Mouse (Mus musculus): ENCODE measurements around the gene Defb20. TPM values are rescaled to one million over a fixed set of nuclear protein-coding genes. Genes with fewer than 3 reads are reported as not detected.

Defb20 gene
- polyA plus RNA-seq, 1 experiment from 2014 or later: not detected

DNA sequence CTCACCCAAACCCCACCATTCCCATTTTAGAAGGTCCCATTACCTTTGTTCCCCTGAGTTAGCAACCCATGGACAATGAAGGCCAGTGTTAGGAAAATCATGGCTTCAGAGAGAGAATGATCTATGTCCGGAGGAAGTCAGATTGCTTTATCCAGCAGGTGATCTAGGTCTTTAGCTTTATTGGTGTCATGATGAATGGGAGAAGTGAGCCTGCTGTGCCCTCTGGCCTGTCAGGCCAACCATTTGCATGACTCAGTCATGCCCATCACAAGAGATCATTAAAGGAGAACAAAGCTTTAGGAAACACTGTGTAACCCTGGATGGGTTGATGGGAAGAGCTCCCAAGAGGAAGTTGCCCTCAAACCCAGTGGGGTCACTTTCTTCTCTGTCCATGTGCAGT, 34.7 kb downstream of the Defb20 start, which contains the start of gene Defb26:
Gene Defb26, minus strand, starts transcription at position 101 of the 400 bp plus-strand sequence.
- H3K27me3 ChIP-seq (ENCODE audit: low read depth, poor library complexity, severe bottlenecking): no peaks in the 10 kb centered on the region
- WGBS: 85% methylated on average over 1 of the region's 1 CpGs
- no peak for DNase-seq (ENCODE audit: low spot score)

DNA sequence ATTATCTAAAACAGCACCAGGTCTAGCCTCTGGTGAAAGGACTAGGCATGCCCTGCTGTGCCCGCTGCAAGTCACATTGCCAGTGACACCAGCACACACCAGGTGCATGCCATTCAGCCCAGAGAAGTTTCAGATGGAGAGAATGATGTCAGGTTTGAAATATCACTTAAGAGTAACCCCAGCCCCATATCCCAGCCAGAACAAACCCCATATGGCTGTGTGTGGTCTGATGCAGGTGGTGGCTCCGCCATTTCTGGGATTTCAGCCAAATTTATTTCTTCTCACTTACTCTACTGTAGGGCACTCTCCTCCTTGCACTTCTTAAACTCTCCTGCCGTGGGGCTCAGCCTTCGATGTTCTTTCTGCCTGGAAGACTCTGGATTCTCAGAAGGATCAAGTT, 39.2 kb downstream of the Defb20 start:
- DNase-seq (ENCODE audit: low spot score): no peak
- H3K27me3 ChIP-seq (ENCODE audit: low read depth, poor library complexity, severe bottlenecking): no peaks in the 10 kb centered on the region
- 83% methylated on average over 4 of the region's 4 CpGs for WGBS

More for the DNA sequence above, 34.7 kb downstream of the Defb20 start, which contains the start of gene Defb26:
- Histone ChIP-seq H3K4me1 (no peaks in the 10 kb centered on the region), H3K9me3 (replicated peaks) (no peaks in the 10 kb centered on the region), H3K4me3 (no peak within 1 kb of the TSS), H3K36me3 (no peaks in the 10 kb centered on the region), H3K27ac (no peak within 1 kb of the TSS)

DNA sequence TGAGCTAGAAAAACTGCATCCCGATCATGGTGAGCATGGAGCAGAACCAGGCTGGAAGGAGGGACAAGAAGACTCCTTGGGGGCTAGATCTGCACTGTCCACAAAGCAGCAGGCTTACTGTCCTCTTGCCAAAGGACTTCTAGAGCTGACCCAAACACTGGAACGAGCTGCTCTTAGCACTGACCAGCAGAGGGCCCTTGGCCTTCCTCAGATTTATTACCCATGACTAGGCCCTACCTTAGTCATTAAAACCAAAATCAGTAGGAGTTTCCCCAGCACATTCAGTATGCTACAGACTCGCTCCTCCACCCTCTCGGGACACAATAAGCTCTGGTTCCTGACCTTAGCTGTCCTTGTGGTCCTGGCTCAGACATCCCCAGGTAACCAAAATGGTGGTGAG, 41.1 kb downstream of the Defb20 start, which contains the start of gene Defb28:
Gene Defb28, plus strand, starts transcription at position 275 of the 400 bp plus-strand sequence.
- WGBS: 81% methylated on average over 4 of the region's 4 CpGs
- Histone ChIP-seq H3K36me3 (no peaks in the 10 kb centered on the region), H3K27ac (no peak within 1 kb of the TSS), H3K9me3 (replicated peaks) (no peaks in the 10 kb centered on the region), H3K27me3 (ENCODE audit: low read depth, poor library complexity, severe bottlenecking) (no peaks in the 10 kb centered on the region), H3K4me1 (no peaks in the 10 kb centered on the region), H3K4me3 (no peak within 1 kb of the TSS)
- DNase-seq (ENCODE audit: low spot score): no peak

More for the DNA sequence above, 39.2 kb downstream of the Defb20 start:
- Histone ChIP-seq H3K36me3 (no peaks in the 10 kb centered on the region), H3K4me3 (no peak overlapping the region), H3K27ac (no peak overlapping the region), H3K9me3 (replicated peaks) (no peaks in the 10 kb centered on the region), H3K4me1 (no peaks in the 10 kb centered on the region)

Other genes starting within 250 kb of the Defb20 start
- 31.2 and 37.1 TPM in 2 replicates for gene Tbc1d20, start 183.2 kb upstream of the Defb20 start, polyA plus RNA-seq (2016; fragmentation: Nextera tagmentation; extraction: Ambion mirVana)
- gene Rbck1, start 144.4 kb upstream of the Defb20 start, polyA plus RNA-seq (2016; fragmentation: Nextera tagmentation; extraction: Ambion mirVana): 85.8 and 92.6 TPM in 2 replicates
- 2.6 and 3.2 TPM in 2 replicates for gene Trib3, start 133.0 kb upstream of the Defb20 start, polyA plus RNA-seq (2016; fragmentation: Nextera tagmentation; extraction: Ambion mirVana)
- 0.59 and 1.4 TPM in 2 replicates for gene Nrsn2, start 100.4 kb upstream of the Defb20 start, polyA plus RNA-seq (2016; fragmentation: Nextera tagmentation; extraction: Ambion mirVana)
- 9.9 and 11.8 TPM in 2 replicates for gene Sox12, start 79.0 kb upstream of the Defb20 start, polyA plus RNA-seq (2016; fragmentation: Nextera tagmentation; extraction: Ambion mirVana)
- 64.9 and 67.2 TPM in 2 replicates for gene Zcchc3, start 62.0 kb upstream of the Defb20 start, polyA plus RNA-seq (2016; fragmentation: Nextera tagmentation; extraction: Ambion mirVana)
- 0.40 and 0.61 TPM in 2 replicates for gene 6820408C15Rik, start 61.5 kb upstream of the Defb20 start, polyA plus RNA-seq (2016; fragmentation: Nextera tagmentation; extraction: Ambion mirVana)
- gene Defb23, start 12.4 kb upstream of the Defb20 start, polyA plus RNA-seq (2016; fragmentation: Nextera tagmentation; extraction: Ambion mirVana): not detected in 2 replicates
- gene Defb22, start 13.1 kb downstream of the Defb20 start, polyA plus RNA-seq (2016; fragmentation: Nextera tagmentation; extraction: Ambion mirVana): not detected in 2 replicates
- not detected in 2 replicates for gene Defb26, start 34.6 kb downstream of the Defb20 start, polyA plus RNA-seq (2016; fragmentation: Nextera tagmentation; extraction: Ambion mirVana)
- not detected in 2 replicates for gene Defb28, start 41.2 kb downstream of the Defb20 start, polyA plus RNA-seq (2016; fragmentation: Nextera tagmentation; extraction: Ambion mirVana)
- gene Defb29, start 63.0 kb downstream of the Defb20 start, polyA plus RNA-seq (2016; fragmentation: Nextera tagmentation; extraction: Ambion mirVana): not detected in 2 replicates
- gene Gm17416, start 92.3 kb downstream of the Defb20 start, polyA plus RNA-seq (2016; fragmentation: Nextera tagmentation; extraction: Ambion mirVana): not detected in 2 replicates
- not detected in 2 replicates for gene Defb21, start 95.7 kb downstream of the Defb20 start, polyA plus RNA-seq (2016; fragmentation: Nextera tagmentation; extraction: Ambion mirVana)
- not detected in 2 replicates for gene Defb19, start 103.2 kb downstream of the Defb20 start, polyA plus RNA-seq (2016; fragmentation: Nextera tagmentation; extraction: Ambion mirVana)
- gene Defb45, start 122.3 kb downstream of the Defb20 start, polyA plus RNA-seq (2016; fragmentation: Nextera tagmentation; extraction: Ambion mirVana): not detected in 2 replicates
- gene Defb36, start 127.3 kb downstream of the Defb20 start, polyA plus RNA-seq (2016; fragmentation: Nextera tagmentation; extraction: Ambion mirVana): not detected in 2 replicates
- gene Defb25, start 146.0 kb downstream of the Defb20 start, polyA plus RNA-seq (2016; fragmentation: Nextera tagmentation; extraction: Ambion mirVana): not detected in 2 replicates
- gene Rem1, start 149.9 kb downstream of the Defb20 start, polyA plus RNA-seq (2016; fragmentation: Nextera tagmentation; extraction: Ambion mirVana): 0.41 and 0.46 TPM in 2 replicates
- gene H13, start 192.4 kb downstream of the Defb20 start, polyA plus RNA-seq (2016; fragmentation: Nextera tagmentation; extraction: Ambion mirVana): 104 and 118 TPM in 2 replicates
- 38.0 and 43.9 TPM in 2 replicates for gene Mcts2, start 210.0 kb downstream of the Defb20 start, polyA plus RNA-seq (2016; fragmentation: Nextera tagmentation; extraction: Ambion mirVana)

Data from limb, embryonic 10.5 days (tissue).